Mouse (Mus musculus) cerebellum, adult 11-12 months (tissue): Measurements from ENCODE around the gene Hdac9.

ENCODE experiments used
- DNase-seq: peaks from one replicate; pipeline ENCODE4 v3.0.0; 2022

Gene Hdac9

GRCm38 (mm10) chr12:34803721-34804120 lies 113.2 kb downstream of the Hdac9 start:
- DNase-seq, result no peak

DNA sequence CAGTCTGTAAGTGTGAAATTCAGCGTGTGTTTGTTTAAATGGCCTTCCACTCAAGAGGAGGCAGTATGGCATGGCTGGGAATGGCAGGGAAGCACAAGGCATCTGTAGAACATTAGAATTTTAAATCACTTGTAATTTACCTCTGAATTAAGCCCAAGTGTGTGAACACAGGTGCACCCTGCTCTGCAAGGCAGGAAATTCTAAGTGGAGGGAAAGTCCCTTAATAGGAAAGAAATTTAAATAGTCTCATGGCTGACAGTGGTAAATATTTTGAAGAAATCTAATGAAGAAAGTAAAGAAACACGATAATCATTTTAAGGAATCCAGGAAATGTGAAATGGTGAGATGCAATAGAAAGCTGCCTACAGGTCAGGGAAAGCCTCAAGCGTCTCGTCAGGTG lies 114.6 kb downstream of the Hdac9 start:
- no peak for DNase-seq

GRCm38 (mm10) chr12:34801752-34802151 lies 115.1 kb downstream of the Hdac9 start:
- no peak for DNase-seq

- DNase-seq, result no peak
These were observed 119.5 kb downstream of the Hdac9 start for GRCm38 (mm10) chr12:34797389-34797788.

GRCm38 (mm10) chr12:34795487-34795886 lies 121.4 kb downstream of the Hdac9 start:
- no peak for DNase-seq

DNA sequence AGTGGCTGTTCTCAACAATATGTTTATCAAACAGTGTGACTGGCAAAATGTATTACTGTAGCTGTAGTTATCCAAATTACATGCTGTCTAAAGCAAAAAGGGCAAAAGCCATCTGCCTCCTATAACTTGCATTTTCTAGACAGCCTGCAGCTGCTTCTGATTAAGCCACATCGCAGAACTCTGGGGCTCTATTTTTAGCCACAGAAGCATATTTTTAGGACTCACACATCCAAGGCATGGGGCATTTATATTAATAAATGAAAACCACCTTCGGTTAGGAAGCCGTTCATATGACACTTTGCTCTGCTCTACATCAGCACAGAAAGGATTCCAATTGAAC lies 124.8 kb downstream of the Hdac9 start:
- DNase-seq, result no peak

DNA sequence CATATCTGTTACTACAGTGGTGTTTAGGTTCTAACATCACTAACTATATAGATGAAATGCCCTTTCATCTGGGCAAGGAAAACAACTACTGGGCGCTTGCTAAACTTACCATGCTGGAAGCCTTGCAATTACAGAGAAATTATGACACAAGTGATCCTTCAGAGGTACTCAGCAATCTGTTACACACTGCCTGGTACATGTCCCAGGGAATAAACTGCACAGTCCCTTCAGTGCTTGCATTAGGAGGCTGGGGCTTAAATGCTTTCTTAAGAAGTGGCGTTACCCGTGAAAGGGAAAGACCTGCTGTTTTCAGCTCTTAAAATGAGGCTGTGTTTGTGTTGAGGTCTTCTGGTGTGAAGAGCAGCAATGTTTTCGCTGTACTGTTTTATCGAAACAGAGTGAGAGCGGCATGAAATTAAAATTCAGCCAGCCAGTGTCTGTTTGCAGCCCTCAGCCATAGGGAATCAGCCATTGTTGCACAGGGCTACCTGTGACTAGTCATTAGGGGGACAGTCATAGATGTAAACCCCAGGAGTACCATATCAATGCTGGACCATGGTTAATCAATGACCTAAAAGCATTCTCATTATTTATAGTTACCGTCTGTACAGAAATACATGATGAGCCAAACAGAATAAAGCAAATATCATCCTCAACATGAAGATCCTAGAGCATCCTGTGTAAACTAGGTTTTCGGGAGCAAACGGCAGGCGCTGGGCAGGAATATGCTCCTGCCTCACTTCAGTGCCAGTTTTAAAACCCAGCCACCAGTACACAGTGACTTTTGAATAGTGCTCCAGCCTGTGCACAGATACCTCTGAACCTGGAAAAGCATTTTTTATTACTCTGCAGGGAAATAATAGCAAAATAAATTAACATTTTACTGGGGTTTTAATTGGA lies 125.4 kb downstream of the Hdac9 start:
- DNase-seq, result no peak

- DNase-seq, result no peak
These were observed 127.6 kb downstream of the Hdac9 start for GRCm38 (mm10) chr12:34789031-34789982.

- DNase-seq, result no peak
These were observed 129.5 kb downstream of the Hdac9 start for GRCm38 (mm10) chr12:34787380-34787779.

DNA sequence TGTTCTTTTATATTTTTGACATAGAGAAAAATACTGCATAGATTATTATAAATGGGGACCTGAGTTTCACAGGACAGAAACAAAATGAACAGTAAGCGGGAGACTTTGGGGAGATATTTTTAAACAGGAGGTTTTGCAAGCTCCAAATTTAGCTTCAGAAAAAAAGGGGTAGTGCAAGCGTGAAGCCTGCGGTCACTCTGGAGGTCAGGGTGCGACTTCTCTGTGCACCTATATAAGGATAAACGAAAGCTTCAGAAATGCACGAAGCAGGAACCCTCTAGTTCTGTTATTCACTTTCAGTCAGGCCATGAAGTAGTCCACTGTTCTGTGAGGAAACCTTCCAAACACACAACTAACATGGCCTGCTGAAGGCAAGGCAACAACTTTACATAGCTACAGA lies 133.3 kb downstream of the Hdac9 start:
- DNase-seq, result no peak

- DNase-seq, result no peak
These were observed 137.4 kb downstream of the Hdac9 start for GRCm38 (mm10) chr12:34779368-34779957.

- DNase-seq, result no peak
These were observed 140.7 kb downstream of the Hdac9 start for GRCm38 (mm10) chr12:34776170-34776569.

DNA sequence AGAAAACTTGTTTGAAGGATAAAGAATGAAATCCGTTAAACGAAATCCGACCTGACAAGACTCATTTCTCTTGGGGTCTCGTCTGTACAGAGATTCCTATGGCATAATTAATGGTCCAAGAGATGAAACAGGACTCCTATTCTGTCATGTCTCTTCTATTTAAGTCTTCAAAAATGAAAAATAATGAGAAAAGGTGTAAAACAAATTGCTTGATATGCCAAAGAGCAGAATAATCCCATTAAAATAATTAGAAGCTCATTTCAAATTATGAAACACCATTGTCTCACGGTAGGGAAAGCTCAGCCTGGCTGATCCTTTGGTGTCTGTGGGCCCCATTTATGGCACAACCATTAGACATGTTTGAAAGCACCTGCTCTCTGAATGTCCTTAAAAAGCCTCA lies 142.8 kb downstream of the Hdac9 start:
- DNase-seq, result no peak

GRCm38 (mm10) chr12:34767226-34767775 lies 149.6 kb downstream of the Hdac9 start:
- DNase-seq, result no peak

DNA sequence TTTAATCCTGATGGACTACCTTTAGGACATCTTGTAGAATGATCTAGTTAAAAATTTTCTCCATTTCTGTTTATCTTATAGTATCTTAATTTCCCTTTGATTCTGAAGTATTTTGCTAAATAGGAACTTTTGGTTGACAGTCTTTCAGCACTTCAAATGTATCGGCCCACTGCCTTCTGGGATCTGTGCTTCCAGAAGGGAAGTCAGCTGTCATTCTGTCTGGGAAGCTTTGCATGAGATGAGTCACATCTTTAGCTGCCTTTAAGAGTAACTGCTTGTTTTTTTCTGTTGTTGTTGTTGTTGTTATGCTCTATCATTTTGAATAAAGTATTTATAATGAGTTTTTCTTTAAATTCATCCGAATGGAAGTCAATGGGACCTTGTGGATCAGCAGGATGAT lies 169.6 kb downstream of the Hdac9 start:
- no peak for DNase-seq

DNA sequence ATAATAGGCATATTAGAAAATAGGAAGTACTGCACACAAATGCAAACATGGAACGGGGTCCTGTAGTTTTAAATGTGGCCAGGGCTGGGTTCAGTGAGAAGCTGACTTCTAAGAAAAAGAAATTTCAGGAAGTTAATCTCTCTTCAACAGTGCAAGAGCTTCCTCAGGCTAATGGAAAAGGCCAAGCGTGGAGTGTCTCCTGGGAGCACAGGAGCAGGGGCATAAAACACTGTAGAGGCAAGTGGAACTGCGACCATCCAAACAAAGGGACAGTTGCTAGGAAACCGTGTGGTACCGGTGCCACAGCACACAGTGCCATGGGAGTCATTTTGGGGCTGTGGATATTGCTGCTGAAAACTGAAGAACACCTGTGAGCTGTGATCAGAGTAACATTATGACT lies 191.7 kb downstream of the Hdac9 start:
- DNase-seq, result no peak

DNA sequence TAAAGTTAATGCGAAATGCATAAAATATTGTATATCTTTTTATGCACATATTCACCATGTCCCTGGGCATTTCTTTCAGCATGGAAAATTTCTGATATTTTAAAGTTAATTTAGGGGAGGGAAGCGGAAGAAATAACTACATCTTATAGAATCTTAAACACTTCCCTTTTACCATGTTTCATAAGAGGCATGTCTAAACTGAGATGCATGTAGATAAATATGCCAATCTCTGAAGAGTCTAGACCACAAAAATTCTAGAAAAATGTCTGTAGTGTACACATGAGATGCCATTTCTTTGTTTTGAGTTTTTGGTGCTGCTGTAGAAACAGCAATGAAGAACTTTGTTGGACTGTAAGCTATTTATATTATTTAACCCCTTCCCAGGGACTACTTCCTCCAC lies 192.6 kb downstream of the Hdac9 start:
- DNase-seq, result no peak

- DNase-seq, result no peak
These were observed 193.9 kb downstream of the Hdac9 start for GRCm38 (mm10) chr12:34722831-34723490.

- DNase-seq, result no peak
These were observed 196.0 kb downstream of the Hdac9 start for GRCm38 (mm10) chr12:34720906-34721305.

DNA sequence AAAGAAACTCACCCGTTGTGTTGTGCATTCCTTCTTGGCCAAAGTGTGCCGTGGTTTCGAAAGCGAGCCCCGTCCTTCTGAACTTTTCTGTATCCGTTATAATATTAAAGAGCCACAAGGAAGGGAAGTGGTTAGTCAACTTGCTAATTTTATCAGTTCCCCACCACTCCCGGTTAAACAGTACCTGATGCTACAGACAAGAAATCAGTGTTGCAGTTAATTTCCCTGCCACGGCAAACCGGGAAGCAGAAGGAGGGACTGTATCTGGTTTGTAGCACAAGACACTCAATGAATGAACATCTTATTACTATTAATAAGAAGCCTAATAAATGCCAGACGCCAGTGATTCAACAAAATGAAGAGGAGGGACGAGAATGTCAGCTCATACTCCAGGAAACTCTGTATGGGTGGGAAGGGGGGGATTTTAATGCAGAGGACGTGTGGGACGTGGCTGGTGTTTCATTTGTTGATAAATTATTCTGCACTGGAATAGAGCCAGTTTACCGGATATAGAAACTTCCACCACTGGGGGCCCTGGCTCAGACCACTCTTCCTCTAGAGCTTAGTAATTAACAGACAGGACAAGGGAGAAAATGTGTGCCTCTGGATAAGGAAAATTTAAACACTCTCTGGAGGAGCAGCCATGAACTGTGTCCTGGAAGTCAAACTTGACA lies 202.5 kb downstream of the Hdac9 start:
- DNase-seq, result no peak

- no peak for DNase-seq
These were observed 218.9 kb downstream of the Hdac9 start for GRCm38 (mm10) chr12:34697981-34698380.

GRCm38 (mm10) chr12:34696736-34697135 lies 220.2 kb downstream of the Hdac9 start:
- DNase-seq, result no peak
